Mouse (Mus musculus) G1E (cell line): ENCODE measurements around the gene Olfm1.

Experiments
- CTCF ChIP-seq: IDR thresholded peaks from 2 replicates; pipeline ENCODE4 v1.5.1; 2012; ENCODE audit warnings: low read depth, low read length, inconsistent platforms, mixed read lengths
- GATA1 ChIP-seq: IDR thresholded peaks from 2 replicates; pipeline ENCODE4 v1.6.1; 2012; ENCODE audit warnings: borderline replicate concordance, low read length, inconsistent platforms, mixed read lengths
- GATA2 ChIP-seq: IDR thresholded peaks from 2 replicates; pipeline ENCODE4 v1.6.1; 2012; ENCODE audit warnings: low read depth, low read length, inconsistent platforms, borderline replicate concordance
- TAL1 ChIP-seq: conservative IDR thresholded peaks from 2 replicates; pipeline ENCODE4 v1.6.1; 2012; ENCODE audit warnings: low read depth, low read length, inconsistent platforms, mixed read lengths

GRCm38 (mm10) chr2:28272218-28272965, 79.6 kb downstream of the Olfm1 start:
- no peak for TF ChIP-seq CTCF
- no peak for TF ChIP-seq GATA2
- TF ChIP-seq TAL1: no peak
- no peak for TF ChIP-seq GATA1
